Mouse (Mus musculus): ENCODE measurements at regions not wholly inside any gene's neighbourhood (a gene's known extent, or its start where the extent isn't known, plus 50 kb on each side); places are given as distances from the start of the nearest gene placed in this dataset.
"Not testable (repeated sequence)": the region's sequence is repeated elsewhere in the genome, so short reads cannot be mapped to it uniquely, and the experiment has no call there.

- DNase-seq (ENCODE audit: low spot score): no peak
- H3K27ac ChIP-seq (replicated peaks): no peak overlapping the region
- no peaks in the 10 kb centered on the region for H3K27me3 ChIP-seq (replicated peaks; ENCODE audit: low read depth, poor library complexity, severe bottlenecking)
- H3K9me3 ChIP-seq: no peaks in the 10 kb centered on the region
- H3K4me3 ChIP-seq: no peak overlapping the region
- no peaks in the 10 kb centered on the region for H3K36me3 ChIP-seq (replicated peaks)
- H3K4me1 ChIP-seq: no peaks in the 10 kb centered on the region
- WGBS: 38% methylated on average over 3 of the region's 3 CpGs
Measured at GRCm38 (mm10) chr13:4759965-4760364, 151.0 kb upstream of the Akr1e1 start.

- Histone ChIP-seq H3K9me3 (no peaks in the 10 kb centered on the region), H3K27me3 (replicated peaks; ENCODE audit: low read depth, poor library complexity, severe bottlenecking) (no peaks in the 10 kb centered on the region), H3K4me3 (no peak overlapping the region), H3K27ac (replicated peaks) (no peak overlapping the region), H3K4me1 (no peaks in the 10 kb centered on the region), H3K36me3 (replicated peaks) (no peaks in the 10 kb centered on the region)
- DNase-seq (ENCODE audit: low spot score): no peak
Measured at GRCm38 (mm10) chr13:4756529-4756928, 147.6 kb upstream of the Akr1e1 start.

GRCm38 (mm10) chr13:4742930-4743329, 134.0 kb upstream of the Akr1e1 start:
- Histone ChIP-seq H3K4me1 (no peaks in the 10 kb centered on the region), H3K9me3 (no peaks in the 10 kb centered on the region), H3K36me3 (replicated peaks) (no peaks in the 10 kb centered on the region), H3K27ac (replicated peaks) (no peak overlapping the region), H3K27me3 (replicated peaks; ENCODE audit: low read depth, poor library complexity, severe bottlenecking) (no peaks in the 10 kb centered on the region), H3K4me3 (no peak overlapping the region)
- 58% methylated on average over 2 of the region's 2 CpGs for WGBS
- DNase-seq (ENCODE audit: low spot score): no peak

GRCm38 (mm10) chr13:4716299-4716698, 107.3 kb upstream of the Akr1e1 start:
- not testable (repeated sequence) for H3K27ac ChIP-seq (replicated peaks); H3K27me3 ChIP-seq (replicated peaks; ENCODE audit: low read depth, poor library complexity, severe bottlenecking); H3K4me1 ChIP-seq; DNase-seq (ENCODE audit: low spot score); H3K36me3 ChIP-seq (replicated peaks); H3K9me3 ChIP-seq; H3K4me3 ChIP-seq
- WGBS: 81% methylated on average over 2 of the region's 2 CpGs

- Histone ChIP-seq H3K27me3 (replicated peaks; ENCODE audit: low read depth, poor library complexity, severe bottlenecking) (no peaks in the 10 kb centered on the region), H3K27ac (replicated peaks) (no peak overlapping the region), H3K9me3 (no peaks in the 10 kb centered on the region), H3K4me1 (no peaks in the 10 kb centered on the region), H3K4me3 (no peak overlapping the region), H3K36me3 (replicated peaks) (no peaks in the 10 kb centered on the region)
- WGBS: 86% methylated on average over 1 of the region's 1 CpGs
- no peak for DNase-seq (ENCODE audit: low spot score)
Measured at GRCm38 (mm10) chr13:4714724-4715123, 105.8 kb upstream of the Akr1e1 start.

- Histone ChIP-seq H3K27ac (replicated peaks) (no peak overlapping the region), H3K4me1 (no peaks in the 10 kb centered on the region), H3K27me3 (replicated peaks; ENCODE audit: low read depth, poor library complexity, severe bottlenecking) (no peaks in the 10 kb centered on the region), H3K9me3 (no peaks in the 10 kb centered on the region), H3K4me3 (no peak overlapping the region), H3K36me3 (replicated peaks) (no peaks in the 10 kb centered on the region)
- no peak for DNase-seq (ENCODE audit: low spot score)
- whole genome bisulfite sequencing: 89% methylated on average over 3 of the region's 3 CpGs
Measured at GRCm38 (mm10) chr13:4712698-4713097, 103.7 kb upstream of the Akr1e1 start.

- not testable (repeated sequence) for DNase-seq (ENCODE audit: low spot score); H3K4me3 ChIP-seq; H3K27me3 ChIP-seq (replicated peaks; ENCODE audit: low read depth, poor library complexity, severe bottlenecking); H3K9me3 ChIP-seq; H3K27ac ChIP-seq (replicated peaks); H3K4me1 ChIP-seq; H3K36me3 ChIP-seq (replicated peaks)
- 52% methylated on average over 2 of the region's 2 CpGs for WGBS
Measured at GRCm38 (mm10) chr13:4699591-4699990, 90.6 kb upstream of the Akr1e1 start.

- H3K4me3 ChIP-seq: no peak overlapping the region
- no peaks in the 10 kb centered on the region for H3K27me3 ChIP-seq (replicated peaks; ENCODE audit: low read depth, poor library complexity, severe bottlenecking)
- H3K36me3 ChIP-seq (replicated peaks): no peaks in the 10 kb centered on the region
- H3K9me3 ChIP-seq: no peaks in the 10 kb centered on the region
- 38% methylated on average over 11 of the region's 11 CpGs for WGBS
- peak; percentile 48 for DNase-seq (ENCODE audit: low spot score)
- H3K27ac ChIP-seq (replicated peaks): no peak overlapping the region
- H3K4me1 ChIP-seq: no peaks in the 10 kb centered on the region
Measured at GRCm38 (mm10) chr13:4666375-4667140, 57.6 kb upstream of the Akr1e1 start.

- Histone ChIP-seq H3K27ac (replicated peaks) (no peak overlapping the region), H3K4me3 (no peak overlapping the region), H3K27me3 (replicated peaks; ENCODE audit: low read depth, poor library complexity, severe bottlenecking) (no peaks in the 10 kb centered on the region), H3K4me1 (no peaks in the 10 kb centered on the region), H3K36me3 (replicated peaks) (no peaks in the 10 kb centered on the region), H3K9me3 (no peaks in the 10 kb centered on the region)
- no peak for DNase-seq (ENCODE audit: low spot score)
- WGBS: 63% methylated on average over 3 of the region's 3 CpGs
Measured at GRCm38 (mm10) chr13:4663390-4663789, 54.4 kb upstream of the Akr1e1 start.

GRCm38 (mm10) chr13:4662336-4663101, 53.5 kb upstream of the Akr1e1 start:
- no peaks in the 10 kb centered on the region for H3K9me3 ChIP-seq
- H3K27me3 ChIP-seq (replicated peaks; ENCODE audit: low read depth, poor library complexity, severe bottlenecking): no peaks in the 10 kb centered on the region
- no peaks in the 10 kb centered on the region for H3K36me3 ChIP-seq (replicated peaks)
- no peaks in the 10 kb centered on the region for H3K4me1 ChIP-seq
- H3K27ac ChIP-seq (replicated peaks): no peak overlapping the region
- H3K4me3 ChIP-seq: no peak overlapping the region
- 60% methylated on average over 13 of the region's 13 CpGs for WGBS
- peak; percentile 24 for DNase-seq (ENCODE audit: low spot score)
